Mouse (Mus musculus): ENCODE data around the gene Vav3.

Vav3 gene

DNA sequence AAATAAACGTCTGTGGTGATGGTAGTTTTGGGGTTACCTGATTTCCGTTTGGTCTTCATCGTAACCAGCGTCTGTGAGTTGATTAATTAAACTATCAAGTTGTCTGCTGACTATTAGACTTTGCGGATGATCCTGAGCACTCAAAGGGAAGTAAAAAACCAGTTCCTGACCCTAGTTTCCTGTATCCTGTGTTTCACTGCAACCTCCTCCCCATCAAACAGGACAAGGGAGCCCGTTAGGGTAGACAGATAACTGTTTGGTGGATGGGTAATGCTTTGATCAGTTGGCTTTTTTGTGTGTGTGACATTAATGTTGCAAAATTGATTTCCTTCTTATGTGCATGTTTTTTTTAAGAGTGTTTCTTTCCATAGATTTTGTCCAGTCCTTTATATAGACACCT lies 12.2 kb downstream of the Vav3 start:
- in situ Hi-C loops (cut with MseI, MboI) = no loop called here

GRCm38 (mm10) chr3:109353814-109354213 lies 13.4 kb downstream of the Vav3 start:
- in situ Hi-C loops (cut with MseI, MboI) = no loop called here

- in situ Hi-C loops (cut with MseI, MboI) = no loop called here
Observed at GRCm38 (mm10) chr3:109355158-109355557, 14.7 kb downstream of the Vav3 start.

DNA sequence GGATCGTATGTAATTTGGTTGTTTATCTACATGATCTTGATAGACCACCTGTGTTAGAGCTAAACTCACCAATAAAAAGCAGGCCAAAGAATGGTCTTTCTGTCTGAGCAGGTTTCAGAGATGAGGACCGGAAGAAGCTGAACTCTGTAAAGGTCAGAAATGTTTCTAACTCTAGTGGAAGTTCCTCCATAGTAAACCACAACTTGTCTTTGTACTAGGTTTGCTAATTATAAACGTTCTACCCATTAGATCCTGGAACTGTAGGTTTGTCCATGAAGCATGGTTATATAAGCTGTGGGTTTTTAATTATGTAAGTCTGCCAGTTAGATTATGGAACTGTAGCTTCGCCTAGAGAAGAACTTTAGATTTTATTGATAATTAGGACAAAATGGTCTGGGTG lies 20.3 kb downstream of the Vav3 start:
- in situ Hi-C loops (cut with MseI, MboI) = no loop called here

DNA sequence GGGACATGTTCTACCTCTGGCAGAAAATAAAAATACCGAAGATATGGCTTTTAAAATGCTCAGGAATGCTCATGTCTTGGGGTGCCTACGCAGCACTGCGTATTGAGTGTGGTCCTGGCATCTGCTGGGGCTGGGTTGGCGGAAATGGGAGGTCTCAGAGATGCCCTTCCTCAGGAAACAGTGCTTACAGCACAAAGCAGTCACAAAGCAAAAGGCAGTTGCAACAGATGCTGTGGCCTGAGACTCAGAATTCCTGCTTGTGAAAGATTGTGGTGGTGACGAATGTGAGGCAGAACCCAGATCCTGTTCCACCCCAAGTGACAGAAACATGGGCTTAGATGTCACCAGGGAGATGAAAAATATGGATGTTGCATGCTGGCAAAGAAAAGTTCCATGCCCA lies 21.4 kb downstream of the Vav3 start:
- in situ Hi-C loops (cut with MseI, MboI) = no loop called here

GRCm38 (mm10) chr3:109362310-109362709 lies 21.9 kb downstream of the Vav3 start:
- in situ Hi-C loops (cut with MseI, MboI) = no loop called here

GRCm38 (mm10) chr3:109363522-109363921 lies 23.1 kb downstream of the Vav3 start:
- in situ Hi-C loops (cut with MseI, MboI) = no loop called here

GRCm38 (mm10) chr3:109365875-109366274 lies 25.4 kb downstream of the Vav3 start:
- in situ Hi-C loops (cut with MseI, MboI) = no loop called here

DNA sequence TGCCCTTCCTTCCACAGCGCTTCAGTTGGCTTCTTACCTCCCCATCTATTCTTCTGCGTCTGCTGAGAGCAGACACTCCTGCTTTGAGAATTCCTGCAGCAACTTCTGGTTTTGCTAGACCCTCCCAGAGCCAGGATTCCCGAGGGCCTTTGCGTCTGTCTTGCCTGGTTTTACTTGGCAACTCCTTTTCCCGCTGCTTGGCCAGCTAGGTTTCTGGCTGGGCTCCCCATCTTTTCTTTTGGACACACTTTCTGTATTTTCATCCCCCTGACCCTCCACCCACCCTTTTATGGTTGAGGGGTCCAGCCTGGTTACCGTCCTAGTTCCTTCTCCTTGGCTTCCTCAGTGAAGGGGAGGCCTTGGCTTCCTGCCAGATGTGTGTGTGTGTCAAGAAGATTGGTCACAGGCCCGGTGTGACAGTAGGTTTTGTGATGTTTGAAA lies 26.0 kb downstream of the Vav3 start:
- in situ Hi-C loops (cut with MseI, MboI) = no loop called here

GRCm38 (mm10) chr3:109368383-109369289 lies 28.2 kb downstream of the Vav3 start:
- in situ Hi-C loops (cut with MseI, MboI) = no loop called here

GRCm38 (mm10) chr3:109371576-109371975 lies 31.1 kb downstream of the Vav3 start:
- in situ Hi-C loops (cut with MseI, MboI) = no loop called here

GRCm38 (mm10) chr3:109372678-109373077 lies 32.2 kb downstream of the Vav3 start:
- in situ Hi-C loops (cut with MseI, MboI) = no loop called here

DNA sequence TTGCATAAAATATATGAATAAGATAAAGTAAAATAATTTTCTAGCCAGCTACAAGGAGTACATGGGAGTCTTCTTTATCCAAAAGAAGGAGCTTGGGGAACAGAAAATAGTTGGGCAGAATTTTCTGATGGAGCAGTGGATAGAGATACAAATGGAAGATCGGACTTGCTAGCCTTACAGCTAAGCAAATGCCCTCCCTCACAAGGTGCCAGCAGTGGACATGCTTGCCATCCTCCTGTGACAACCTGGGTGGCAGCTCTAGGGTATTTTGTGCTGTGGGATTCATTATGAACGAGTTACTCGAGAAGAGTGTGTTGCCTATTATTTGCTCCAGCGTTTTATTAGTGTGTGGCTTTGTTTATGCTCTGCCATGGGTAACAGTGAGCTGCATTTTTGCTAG lies 37.8 kb downstream of the Vav3 start:
- in situ Hi-C loops (cut with MseI, MboI) = no loop called here

GRCm38 (mm10) chr3:109378684-109379083 lies 38.2 kb downstream of the Vav3 start:
- in situ Hi-C loops (cut with MseI, MboI) = no loop called here

DNA sequence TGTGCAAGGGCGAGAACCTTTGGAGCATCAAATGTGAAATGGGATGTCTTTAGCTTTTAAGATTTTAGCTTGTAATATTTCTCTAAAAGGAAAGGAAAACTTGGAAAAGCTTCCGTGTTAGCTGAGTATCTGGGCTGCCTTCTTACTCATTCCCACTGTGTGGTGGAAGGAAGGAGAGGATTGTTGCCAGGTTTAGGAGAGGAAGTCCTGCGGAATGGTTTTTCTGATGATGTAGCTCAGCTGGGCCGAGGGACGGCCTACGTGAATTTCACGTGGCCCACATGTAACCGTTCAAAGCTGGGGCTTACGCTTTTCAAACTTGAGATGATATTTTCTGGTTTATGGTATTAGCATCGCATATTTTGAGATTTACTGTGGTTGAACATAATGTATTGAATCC lies 48.3 kb downstream of the Vav3 start:
- in situ Hi-C loops (cut with MseI, MboI) = no loop called here

GRCm38 (mm10) chr3:109401527-109401926 lies 61.1 kb downstream of the Vav3 start:
- in situ Hi-C loops (cut with MseI, MboI) = no loop called here

- in situ Hi-C loops (cut with MseI, MboI) = no loop called here
Observed at GRCm38 (mm10) chr3:109411294-109411693, 70.8 kb downstream of the Vav3 start.

DNA sequence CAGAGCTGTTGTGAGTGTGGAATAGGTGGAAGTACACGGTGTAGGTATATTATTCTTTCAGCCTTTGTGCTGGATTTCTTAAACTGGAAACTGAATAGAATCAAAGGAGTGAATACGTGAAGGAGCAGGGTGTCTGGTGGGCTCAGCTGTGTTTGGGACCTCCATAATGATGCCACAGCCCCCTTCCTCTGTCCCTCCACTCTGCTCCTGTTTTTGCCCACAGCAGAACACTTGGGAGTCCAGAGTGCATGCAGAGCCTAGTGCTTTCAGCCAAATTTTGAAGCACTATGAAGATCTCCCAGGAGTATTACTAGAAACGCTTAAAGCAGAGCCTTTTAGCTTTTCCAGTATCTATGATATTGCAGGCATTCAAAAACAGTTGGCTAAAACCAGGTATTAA lies 80.0 kb downstream of the Vav3 start:
- in situ Hi-C loops (cut with MseI, MboI) = no loop called here

GRCm38 (mm10) chr3:109421019-109421418 lies 80.6 kb downstream of the Vav3 start:
- in situ Hi-C loops (cut with MseI, MboI) = no loop called here

- in situ Hi-C loops (cut with MseI, MboI) = no loop called here
Observed at GRCm38 (mm10) chr3:109423440-109424079, 83.1 kb downstream of the Vav3 start.

DNA sequence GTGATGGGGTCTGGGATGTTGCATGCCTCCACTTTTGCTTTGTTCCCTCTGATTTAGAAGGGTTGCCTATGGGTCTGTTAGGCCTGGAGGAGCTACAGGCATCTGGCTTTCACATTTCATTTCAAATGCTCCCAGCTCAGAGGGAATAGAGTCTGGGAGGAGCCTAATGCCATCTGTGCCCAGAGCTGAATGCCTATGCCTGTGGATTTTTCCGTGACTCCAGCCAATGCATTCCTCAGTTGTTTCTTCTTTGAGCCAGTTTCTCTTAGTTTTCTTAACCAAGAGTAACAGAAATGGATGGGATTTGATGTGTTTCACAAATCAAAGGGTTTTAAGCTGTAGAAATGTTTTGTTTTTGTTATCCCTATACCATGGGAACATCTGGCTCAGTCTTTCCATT lies 90.8 kb downstream of the Vav3 start:
- in situ Hi-C loops (cut with MseI, MboI) = no loop called here

DNA sequence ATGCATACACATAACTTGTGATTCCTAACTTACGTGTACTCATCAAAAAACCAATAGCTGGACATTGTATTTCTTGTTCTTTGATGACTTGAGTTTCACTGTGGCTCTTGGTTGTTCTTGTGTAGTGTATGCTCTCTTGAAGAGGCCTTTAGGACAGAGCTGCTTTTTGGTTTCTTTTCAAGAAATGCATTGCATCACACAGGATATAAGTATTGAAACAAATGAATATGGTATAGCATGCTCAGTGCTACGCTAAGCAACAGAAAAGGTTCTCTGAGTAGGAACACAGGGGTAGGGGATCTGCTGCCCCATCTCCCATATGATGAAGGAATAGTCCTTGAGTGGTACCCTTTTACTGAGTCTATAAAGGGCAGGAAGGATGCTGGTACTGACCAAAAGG lies 98.1 kb downstream of the Vav3 start:
- in situ Hi-C loops (cut with MseI, MboI) = no loop called here

- in situ Hi-C loops (cut with MseI, MboI) = no loop called here
Observed at GRCm38 (mm10) chr3:109439253-109439652, 98.8 kb downstream of the Vav3 start.
